Mouse (Mus musculus) midbrain, embryonic 13.5 days (tissue): ENCODE measurements around the gene Dmrtb1. TPM values are rescaled to one million over a fixed set of nuclear protein-coding genes. Genes with fewer than 3 reads are reported as not detected.

Experiments used
- ATAC-seq: fragments of 200-750 bp; cut with Nextera tagmentation; 2 replicates; pipeline ENCODE4 v1.8.0; 2017; ENCODE audit warnings: mild to moderate bottlenecking, moderate TSS enrichment, moderate library complexity
- H3K27ac ChIP-seq: fragments of 300-500 bp; sonication (generic); 2 replicates; pipeline ENCODE4 v1.5.1; 2015; ENCODE audit warnings: inconsistent platforms, mild to moderate bottlenecking, moderate library complexity
- H3K27me3 ChIP-seq: fragments of 300-500 bp; sonication (generic); 2 replicates; pipeline ENCODE4 v1.6.1; 2015; ENCODE audit warnings: mild to moderate bottlenecking, inconsistent platforms
- H3K36me3 ChIP-seq: fragments of 300-500 bp; sonication (generic); 2 replicates; pipeline ENCODE4 v1.6.1; 2015; ENCODE audit warnings: mild to moderate bottlenecking, inconsistent platforms
- H3K4me1 ChIP-seq: fragments of 300-500 bp; sonication (generic); replicated peaks from 2 replicates; pipeline ENCODE4 v1.6.1; 2015; ENCODE audit warnings: inconsistent platforms
- H3K4me2 ChIP-seq: fragments of 300-500 bp; sonication (generic); replicated peaks from 2 replicates; pipeline ENCODE4 v1.6.1; 2015; ENCODE audit warnings: moderate library complexity, mild to moderate bottlenecking, inconsistent platforms
- H3K4me3 ChIP-seq: fragments of 300-500 bp; sonication (generic); replicated peaks from 2 replicates; pipeline ENCODE4 v1.5.1; 2015; ENCODE audit warnings: mild to moderate bottlenecking, inconsistent platforms
- H3K9ac ChIP-seq: fragments of 300-500 bp; sonication (generic); replicated peaks from 2 replicates; pipeline ENCODE4 v1.6.1; 2015; ENCODE audit warnings: mild to moderate bottlenecking, inconsistent platforms
- H3K9me3 ChIP-seq: fragments of 300-500 bp; sonication (generic); 2 replicates; pipeline ENCODE4 v1.6.1; 2016; ENCODE audit warnings: mild to moderate bottlenecking, inconsistent platforms
- WGBS: fragments of 180-500 bp; shearing (Covaris S2); methylation state at CpG from one replicate; pipeline ENCODE4 v1.1.7; 2015; 5-methylcytosine and 5-hydroxymethylcytosine counted together
- polyA plus RNA-seq: library from polyadenylated mRNA; unstranded; fragments of >200 nt; fragmentation: Nextera tagmentation; extraction: Ambion mirVana; gene quantifications from 2 replicates; pipeline ENCODE4 v1.2.1, GENCODE M21; 2015

Gene Dmrtb1
- polyA plus RNA-seq, 1 experiment from 2014 or later, result 79.2 TPM

GRCm38 (mm10) chr4:107680311-107681098, 3.5 kb downstream of the Dmrtb1 start:
- Histone ChIP-seq H3K4me1 (peaks cover 45% of the 10 kb centered on the region), H3K9me3 (no peaks in the 10 kb centered on the region), H3K36me3 (0 out of 2 replicates have a peak, but pooled peaks cover 3% of the 10 kb centered on the region), H3K27me3 (peaks cover 49% of the 10 kb centered on the region), H3K27ac (peak overlapping the region; percentile 96), H3K4me3 (peak overlapping the region; percentile 41), H3K4me2 (peak overlapping the region; percentile 55), H3K9ac (peak overlapping the region; percentile 61)
- peak; percentile 88 for ATAC-seq
- 9% methylated on average over 15 of the region's 15 CpGs for WGBS

- Histone ChIP-seq H3K9me3 (no peaks in the 10 kb centered on the region), H3K36me3 (0 out of 2 replicates have a peak, but pooled peaks cover 3% of the 10 kb centered on the region), H3K4me1 (peaks cover 43% of the 10 kb centered on the region), H3K27me3 (peaks cover 43% of the 10 kb centered on the region), H3K4me3 (no peak overlapping the region), H3K4me2 (no peak overlapping the region), H3K27ac (no peak overlapping the region), H3K9ac (no peak overlapping the region)
- no peak for ATAC-seq
- WGBS, result 69% methylated on average over 10 of the region's 10 CpGs
Measured at GRCm38 (mm10) chr4:107675645-107676044, 8.4 kb downstream of the Dmrtb1 start.

- no peak; the same call in 1 of the 2 replicates for ATAC-seq
- peaks cover 30% of the 10 kb centered on the region for H3K4me1 ChIP-seq
- 25% methylated on average over 5 of the region's 5 CpGs for WGBS
- no peak overlapping the region for H3K9ac ChIP-seq
- no peak overlapping the region for H3K4me3 ChIP-seq
- peaks cover 43% of the 10 kb centered on the region for H3K27me3 ChIP-seq
- H3K36me3 ChIP-seq, result 0 out of 2 replicates have a peak, but pooled peaks cover 3% of the 10 kb centered on the region
- peak overlapping the region; percentile 91 for H3K27ac ChIP-seq
- no peaks in the 10 kb centered on the region for H3K9me3 ChIP-seq
- peak overlapping the region; percentile 43; the same call in 1 of the 2 replicates for H3K4me2 ChIP-seq
Measured at GRCm38 (mm10) chr4:107674322-107674644, 9.7 kb downstream of the Dmrtb1 start.

- Histone ChIP-seq H3K9me3 (no peaks in the 10 kb centered on the region), H3K9ac (peak overlapping the region; percentile 36; the same call in 1 of the 2 replicates), H3K27me3 (peaks cover 39% of the 10 kb centered on the region), H3K27ac (peak overlapping the region; percentile 91), H3K4me2 (peak overlapping the region; percentile 43), H3K36me3 (0 out of 2 replicates have a peak, but pooled peaks cover 3% of the 10 kb centered on the region), H3K4me3 (peak overlapping the region; percentile 12; the same call in 1 of the 2 replicates), H3K4me1 (peaks cover 25% of the 10 kb centered on the region)
- ATAC-seq, result peak; percentile 93
- WGBS, result 8% methylated on average over 23 of the region's 23 CpGs
Measured at GRCm38 (mm10) chr4:107673638-107674321, 10.2 kb downstream of the Dmrtb1 start.

- 75% methylated on average over 5 of the region's 5 CpGs for WGBS
- H3K27ac ChIP-seq, result no peak overlapping the region
- ATAC-seq, result no peak
- H3K9ac ChIP-seq, result no peak overlapping the region
- H3K4me2 ChIP-seq, result no peak overlapping the region
- H3K4me1 ChIP-seq, result peaks cover 12% of the 10 kb centered on the region
- no peaks in the 10 kb centered on the region for H3K9me3 ChIP-seq
- no peak overlapping the region for H3K4me3 ChIP-seq
- peaks cover 17% of the 10 kb centered on the region for H3K27me3 ChIP-seq
- no peaks in the 10 kb centered on the region for H3K36me3 ChIP-seq
Measured at GRCm38 (mm10) chr4:107670731-107671130, 13.3 kb downstream of the Dmrtb1 start.

- 88% methylated on average over 2 of the region's 2 CpGs for WGBS
Measured at GRCm38 (mm10) chr4:107668514-107668913, 15.5 kb downstream of the Dmrtb1 start.

GRCm38 (mm10) chr4:107660649-107661048, 23.4 kb downstream of the Dmrtb1 start:
- no peaks in the 10 kb centered on the region for H3K4me1 ChIP-seq
- H3K9me3 ChIP-seq, result no peaks in the 10 kb centered on the region
- no peak overlapping the region for H3K9ac ChIP-seq
- ATAC-seq, result no peak
- WGBS, result 87% methylated on average over 11 of the region's 11 CpGs
- H3K36me3 ChIP-seq, result no peaks in the 10 kb centered on the region
- no peak overlapping the region for H3K4me2 ChIP-seq
- H3K4me3 ChIP-seq, result no peak overlapping the region
- no peak overlapping the region for H3K27ac ChIP-seq
- no peaks in the 10 kb centered on the region for H3K27me3 ChIP-seq

More at GRCm38 (mm10) chr4:107668514-107668913, 15.5 kb downstream of the Dmrtb1 start:
- no peaks in the 10 kb centered on the region for H3K36me3 ChIP-seq
- peaks cover 4% of the 10 kb centered on the region for H3K4me1 ChIP-seq
- no peaks in the 10 kb centered on the region for H3K9me3 ChIP-seq
- H3K4me3 ChIP-seq, result no peak overlapping the region
- H3K27me3 ChIP-seq, result peaks cover 9% of the 10 kb centered on the region; the same call in 1 of the 2 replicates
- no peak overlapping the region for H3K9ac ChIP-seq
- H3K4me2 ChIP-seq, result no peak overlapping the region
- ATAC-seq, result no peak
- H3K27ac ChIP-seq, result no peak overlapping the region

GRCm38 (mm10) chr4:107653280-107653643, 30.8 kb downstream of the Dmrtb1 start:
- Histone ChIP-seq H3K4me3 (no peak overlapping the region), H3K4me2 (no peak overlapping the region), H3K27me3 (peaks cover 10% of the 10 kb centered on the region), H3K27ac (no peak overlapping the region), H3K4me1 (peaks cover 27% of the 10 kb centered on the region), H3K36me3 (no peaks in the 10 kb centered on the region), H3K9ac (no peak overlapping the region), H3K9me3 (no peaks in the 10 kb centered on the region)
- 77% methylated on average over 5 of the region's 5 CpGs for WGBS
- peak; percentile 32; the same call in 1 of the 2 replicates for ATAC-seq

GRCm38 (mm10) chr4:107652598-107653279, 31.3 kb downstream of the Dmrtb1 start:
- peak; percentile 90 for ATAC-seq
- Histone ChIP-seq H3K36me3 (no peaks in the 10 kb centered on the region), H3K9me3 (no peaks in the 10 kb centered on the region), H3K27ac (no peak overlapping the region), H3K4me2 (no peak overlapping the region), H3K27me3 (peaks cover 10% of the 10 kb centered on the region), H3K9ac (no peak overlapping the region), H3K4me3 (no peak overlapping the region), H3K4me1 (peaks cover 27% of the 10 kb centered on the region)
- WGBS, result 13% methylated on average over 7 of the region's 7 CpGs

- H3K27ac ChIP-seq, result no peak overlapping the region
- H3K4me2 ChIP-seq, result 0 out of 2 replicates have a peak overlapping the region, but pooled peaks have one; percentile 9
- H3K4me1 ChIP-seq, result peaks cover 27% of the 10 kb centered on the region
- H3K36me3 ChIP-seq, result no peaks in the 10 kb centered on the region
- peaks cover 10% of the 10 kb centered on the region for H3K27me3 ChIP-seq
- 19% methylated on average over 12 of the region's 12 CpGs for WGBS
- peak; percentile 41 for ATAC-seq
- H3K9ac ChIP-seq, result no peak overlapping the region
- no peaks in the 10 kb centered on the region for H3K9me3 ChIP-seq
- H3K4me3 ChIP-seq, result no peak overlapping the region
Measured at GRCm38 (mm10) chr4:107651021-107651496, 33.0 kb downstream of the Dmrtb1 start.

GRCm38 (mm10) chr4:107648959-107649485, 35.0 kb downstream of the Dmrtb1 start:
- Histone ChIP-seq H3K9ac (no peak overlapping the region), H3K4me3 (no peak overlapping the region), H3K9me3 (no peaks in the 10 kb centered on the region), H3K36me3 (no peaks in the 10 kb centered on the region), H3K27ac (no peak overlapping the region), H3K4me1 (peaks cover 27% of the 10 kb centered on the region), H3K27me3 (peaks cover 7% of the 10 kb centered on the region; the same call in 1 of the 2 replicates), H3K4me2 (no peak overlapping the region)
- WGBS, result 82% methylated on average over 5 of the region's 5 CpGs
- no peak for ATAC-seq
